Mouse (Mus musculus): ENCODE data around the gene Asb10.

DNA sequence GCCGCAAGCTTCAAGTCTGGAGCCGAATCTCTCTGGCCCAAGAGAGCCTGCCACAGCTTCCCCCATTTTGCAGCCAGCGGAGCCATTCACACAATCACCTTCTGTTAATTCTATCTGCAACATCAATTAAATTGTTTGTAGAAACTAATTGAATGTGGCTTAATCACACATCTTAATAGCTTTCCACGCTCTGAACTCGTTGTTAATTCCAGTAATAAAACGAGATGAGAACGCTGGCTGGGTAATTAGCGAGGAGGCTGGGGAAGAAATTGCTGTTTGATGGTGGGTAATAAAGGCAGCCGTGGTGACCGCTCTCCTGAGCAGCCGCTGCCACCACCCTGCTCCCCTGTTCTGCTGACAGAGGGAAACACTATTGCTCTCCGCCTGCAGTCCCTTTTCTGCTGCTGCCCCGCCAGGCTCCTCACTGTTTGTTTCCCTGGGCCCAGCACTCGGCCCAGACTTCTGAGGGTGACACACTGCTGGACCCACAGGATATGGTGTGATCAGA, 50.3 kb downstream of the Asb10 start:
- no peak for TF ChIP-seq CTCF (IDR thresholded peaks at IDR 0.05; ENCODE audit: low read depth)
- TF ChIP-seq EP300 (IDR thresholded peaks at IDR 0.05; ENCODE audit: low read depth) = no peak

Data from heart, postnatal 0 days (tissue).